Mouse (Mus musculus) frontal cortex, postnatal 25 days (tissue): ENCODE results near the gene Lrtm2.
A peak's percentile ranks its signal among the peaks of the same experiment; 100 is the strongest.

Source experiments
- DNase-seq, 2 experiments: peaks; one replicate each; pipeline ENCODE4 v3.0.0; 2022; ENCODE audit warnings: low spot score in 2 of 2

Gene Lrtm2

DNA sequence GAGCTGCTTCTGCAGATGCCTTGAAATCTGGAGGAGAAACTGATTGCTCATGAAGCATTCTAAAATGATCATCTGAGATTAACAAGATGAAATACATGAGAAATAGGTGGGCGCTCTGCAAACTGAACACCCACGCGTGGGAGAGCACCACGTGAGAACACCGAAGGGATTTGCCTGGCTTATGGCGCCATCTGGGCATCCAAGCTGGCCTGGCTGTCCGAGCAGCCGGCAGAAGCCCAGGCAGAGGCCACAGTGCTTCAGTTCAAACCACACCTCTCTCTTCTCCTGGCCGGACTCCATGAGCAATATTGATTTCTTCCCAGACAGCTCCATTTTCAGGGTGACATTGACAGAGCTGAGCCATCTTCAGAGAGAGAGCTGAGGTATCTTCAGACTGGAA lies 49.8 kb downstream of the Lrtm2 start:
- peak; percentile 25 for DNase-seq

- DNase-seq = no peak
These were observed 53.9 kb downstream of the Lrtm2 start for GRCm38 (mm10) chr6:119276713-119277112.
